16 mouse cellular contexts compared by ENCODE assay signal in the genomic region with DNA sequence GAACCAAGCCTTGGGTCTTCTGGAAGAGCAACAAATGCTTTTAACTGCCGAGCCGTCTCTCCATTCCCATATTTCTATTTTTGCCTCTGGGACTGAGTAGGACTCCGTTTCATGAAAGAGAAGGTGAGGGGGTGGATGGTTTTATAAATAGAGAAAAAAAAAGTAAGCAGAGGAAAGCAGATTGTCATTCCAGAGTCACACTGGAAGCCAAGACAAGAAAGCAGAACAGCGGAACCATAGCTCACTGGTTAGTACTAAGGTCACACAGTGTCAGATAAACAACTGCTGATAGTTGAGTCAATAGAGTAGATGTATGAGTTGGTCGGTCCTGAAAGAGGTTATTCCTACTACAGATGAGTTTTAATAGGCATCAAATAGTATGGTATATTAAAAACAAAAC. TPM values are rescaled to one million over a fixed set of nuclear protein-coding genes. Genes with fewer than 3 reads are reported as not detected.
DNase-seq lines count a peak whose midpoint lies in the region; ATAC-seq and TF ChIP-seq lines count a peak whose summit lies in the region.
"Had no signal": no experiment of that assay in that cellular context is flagged by ENCODE, and none has a peak within 500 bp of the region (broad histone marks: within the 10 kb centered on the region; RNA-seq: fewer than 3 reads in every experiment).

No protein-coding gene starts in this region.

- no peak overlapping the region for H3K4me3 ChIP-seq in heart, embryonic 13.5 days
- H3K4me3 ChIP-seq in layer of hippocampus, adult 2 months = no peak overlapping the region
- H3K4me3 ChIP-seq in liver, embryonic 15.5 days (replicated peaks) = no peak overlapping the region
- H3K4me3 ChIP-seq in stomach, embryonic 16.5 days (replicated peaks; ENCODE audit: low read length) = no peak overlapping the region
- no peak overlapping the region for H3K4me3 ChIP-seq in forebrain, embryonic 11.5 days (ENCODE audit: low read depth, low read length)
- H3K4me3 ChIP-seq: liver, embryonic 13.5 days; neural tube, embryonic 15.5 days had no signal

- H3K36me3 ChIP-seq in heart, embryonic 13.5 days = no peaks in the 10 kb centered on the region
- H3K36me3 ChIP-seq in liver, embryonic 15.5 days (replicated peaks) = no peaks in the 10 kb centered on the region
- H3K36me3 ChIP-seq in stomach, embryonic 16.5 days (ENCODE audit: control insufficient read depth, insufficient read depth, low read length) = no peaks in the 10 kb centered on the region
- no peaks in the 10 kb centered on the region for H3K36me3 ChIP-seq in forebrain, embryonic 11.5 days (ENCODE audit: control insufficient read depth, insufficient read depth, low read length)
- H3K36me3 ChIP-seq: neural tube, embryonic 15.5 days had no signal

- H3K4me2 ChIP-seq in heart, embryonic 13.5 days = no peak overlapping the region
- H3K4me2 ChIP-seq in liver, embryonic 15.5 days = no peak overlapping the region
- H3K4me2 ChIP-seq in stomach, embryonic 16.5 days (ENCODE audit: low read depth, low read length) = no peak overlapping the region
- no peak overlapping the region for H3K4me2 ChIP-seq in forebrain, embryonic 11.5 days (ENCODE audit: low read depth, low read length, severe bottlenecking)
- H3K4me2 ChIP-seq: midbrain, embryonic 11.5 days; neural tube, embryonic 15.5 days had no signal

- 40% methylated on average over 5 of the region's 5 CpGs for WGBS in heart, embryonic 13.5 days
- WGBS in liver, embryonic 15.5 days (ENCODE audit: insufficient replicate concordance) = 45% methylated on average over 5 of the region's 5 CpGs
- 62% methylated on average over 5 of the region's 5 CpGs for WGBS in stomach, embryonic 16.5 days
- WGBS in forebrain, embryonic 11.5 days = 83% methylated on average over 5 of the region's 5 CpGs

- H3K27ac ChIP-seq in heart, embryonic 13.5 days (replicated peaks) = peak overlapping the region; percentile 99; the same call in 1 of the 2 replicates
- H3K27ac ChIP-seq in layer of hippocampus, adult 2 months = peak overlapping the region; percentile 100; the same call in 1 of the 2 replicates
- peak overlapping the region; percentile 95 for H3K27ac ChIP-seq in liver, embryonic 15.5 days (replicated peaks)
- peak overlapping the region; percentile 99 for H3K27ac ChIP-seq in stomach, embryonic 16.5 days (ENCODE audit: low read length)
- H3K27ac ChIP-seq in forebrain, embryonic 11.5 days (ENCODE audit: low read depth, low read length) = no peak overlapping the region

- no peak for TF ChIP-seq CTCF in layer of hippocampus, adult 2 months (conservative IDR thresholded peaks at IDR 0.05)

- no peak for DNase-seq in heart, adult 9 months (ENCODE audit: low spot score in 2 of 2)
- no peak for DNase-seq in layer of hippocampus, adult 2 months (ENCODE audit: low spot score in 2 of 2)
- no peak for DNase-seq in layer of hippocampus, adult 11-12 months (ENCODE audit: low spot score)
- no peak for DNase-seq in forebrain, embryonic 11.5 days (ENCODE audit: low spot score)
- DNase-seq: adrenal gland, postnatal 10 days; embryo, embryonic 11 days; heart, postnatal 36 days; liver, embryonic 13.5 days; lung, postnatal 14 days had no signal

- H3K9ac ChIP-seq in heart, embryonic 13.5 days = no peak overlapping the region
- no peak overlapping the region for H3K9ac ChIP-seq in liver, embryonic 15.5 days
- H3K9ac ChIP-seq in stomach, embryonic 16.5 days (ENCODE audit: low read length) = no peak overlapping the region
- H3K9ac ChIP-seq in forebrain, embryonic 11.5 days (ENCODE audit: low read length) = no peak overlapping the region
- H3K9ac ChIP-seq: liver, embryonic 13.5 days; neural tube, embryonic 15.5 days had no signal

- no peaks in the 10 kb centered on the region for H3K9me3 ChIP-seq in heart, embryonic 13.5 days
- no peaks in the 10 kb centered on the region for H3K9me3 ChIP-seq in liver, embryonic 15.5 days (replicated peaks)
- H3K9me3 ChIP-seq in stomach, embryonic 16.5 days (replicated peaks; ENCODE audit: control insufficient read depth, low read length) = no peaks in the 10 kb centered on the region
- no peaks in the 10 kb centered on the region for H3K9me3 ChIP-seq in forebrain, embryonic 11.5 days (ENCODE audit: control insufficient read depth, low read length)
- H3K9me3 ChIP-seq: liver, embryonic 13.5 days; neural tube, embryonic 15.5 days had no signal

- no peak for ATAC-seq in heart, embryonic 13.5 days (ENCODE audit: extremely low read depth, insufficient number of reproducible peaks, low FRiP score, low TSS enrichment)
- no peak for ATAC-seq in liver, embryonic 15.5 days (ENCODE audit: insufficient read depth)
- ATAC-seq in stomach, embryonic 16.5 days (ENCODE audit: insufficient read depth, low FRiP score) = no peak
- no peak for ATAC-seq in forebrain, embryonic 11.5 days (replicated peaks; ENCODE audit: low FRiP score)
- ATAC-seq: forebrain, embryonic 14.5 days; hindbrain, postnatal 0 days had no signal

- H3K27me3 ChIP-seq in heart, embryonic 13.5 days (replicated peaks) = no peaks in the 10 kb centered on the region
- no peaks in the 10 kb centered on the region for H3K27me3 ChIP-seq in liver, embryonic 15.5 days
- H3K27me3 ChIP-seq in stomach, embryonic 16.5 days (ENCODE audit: control insufficient read depth, insufficient read depth, low read length) = no peaks in the 10 kb centered on the region
- no peaks in the 10 kb centered on the region for H3K27me3 ChIP-seq in forebrain, embryonic 11.5 days (ENCODE audit: control insufficient read depth, insufficient read depth, low read length)
- H3K27me3 ChIP-seq: neural tube, embryonic 15.5 days had no signal

- H3K4me1 ChIP-seq in heart, embryonic 13.5 days = peaks cover 60% of the 10 kb centered on the region
- peaks cover 68% of the 10 kb centered on the region for H3K4me1 ChIP-seq in liver, embryonic 15.5 days (replicated peaks)
- H3K4me1 ChIP-seq in stomach, embryonic 16.5 days (ENCODE audit: control insufficient read depth, insufficient read depth, low read length) = peaks cover 25% of the 10 kb centered on the region
- H3K4me1 ChIP-seq in forebrain, embryonic 11.5 days (replicated peaks; ENCODE audit: control insufficient read depth, insufficient read depth, low read length) = no peaks in the 10 kb centered on the region; the same call in 1 of the 2 replicates

RNA-seq across cellular contexts. Expression of a gene that starts 1.4 kb away (rescaled TPM):
- 620 and 695 TPM in 2 replicates for polyA plus RNA-seq in heart, embryonic 13.5 days (2015; fragmentation: Nextera tagmentation; extraction: Ambion mirVana)
- total RNA-seq in layer of hippocampus, adult 2 months (2021) = 1,000 to 10,000 TPM in 1 of 2 experiments, 100 to 1,000 TPM in 1; 989 to 1,035 TPM
- 524 and 538 TPM in 2 replicates for polyA plus RNA-seq in liver, embryonic 15.5 days (2015; fragmentation: Nextera tagmentation; extraction: Ambion mirVana)
- polyA plus RNA-seq in stomach, embryonic 16.5 days (2015; fragmentation: Nextera tagmentation; extraction: Ambion mirVana) = 1,005 and 1,128 TPM in 2 replicates
- 270 and 292 TPM in 2 replicates for polyA plus RNA-seq in forebrain, embryonic 11.5 days (2014; fragmentation: Nextera tagmentation; extraction: Ambion mirVana)
